Mouse (Mus musculus): Measurements from ENCODE around the gene S100a13. TPM values are rescaled to one million over a fixed set of nuclear protein-coding genes. Genes with fewer than 3 reads are reported as not detected.

Gene S100a13
- polyA plus RNA-seq (2014; fragmentation: Illumina TruSeq; extraction: RNeasy Lipid Tissue Mini Kit (QIAGEN cat#74804); ENCODE audit: insufficient read depth, low read depth, low replicate concordance), result 199 TPM

DNA sequence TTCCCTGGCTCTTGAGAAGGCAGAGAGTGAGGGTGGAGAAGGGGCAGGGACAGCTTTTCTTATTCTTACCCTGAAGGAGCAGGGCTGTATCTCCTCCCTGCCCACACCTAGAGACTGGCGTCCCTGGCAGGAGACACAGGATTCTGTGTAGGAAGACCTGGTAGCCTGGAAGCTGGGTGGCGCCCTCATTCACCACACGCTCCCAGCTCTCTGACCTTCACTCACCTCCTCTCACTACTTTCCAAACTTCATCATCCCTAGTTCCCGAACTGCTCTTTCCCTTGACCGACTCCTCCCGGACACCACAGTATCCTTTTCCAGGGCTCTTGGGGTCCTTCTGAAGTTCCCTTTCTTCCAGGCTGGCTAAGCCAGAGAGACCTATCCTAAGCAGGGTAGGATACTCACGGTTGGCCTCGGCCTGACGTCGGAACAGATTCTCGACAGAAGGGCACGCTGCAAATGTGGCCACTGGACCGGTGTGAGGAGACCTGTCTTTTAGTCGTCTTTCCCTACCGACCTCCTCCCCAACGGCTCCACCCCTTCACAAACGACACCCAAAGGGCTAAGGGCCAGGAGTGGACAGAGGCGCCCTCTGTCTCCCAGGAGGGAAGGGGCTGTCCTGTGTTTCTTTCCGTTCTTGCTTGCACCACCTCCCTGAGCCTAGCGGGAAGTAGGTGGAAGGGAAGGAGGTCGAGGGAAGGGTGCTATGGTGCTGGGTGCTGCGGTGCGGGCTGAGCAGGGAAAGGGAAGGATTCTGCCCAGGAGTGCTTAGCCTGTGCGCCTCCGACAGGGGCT lies at the start of gene S100a13, which contains the start of gene S100a1:
Gene S100a13, plus strand, starts transcription at position 640 of the 795 bp plus-strand sequence.
Gene S100a1, minus strand, starts transcription at position 597 of the 795 bp plus-strand sequence.

DNA sequence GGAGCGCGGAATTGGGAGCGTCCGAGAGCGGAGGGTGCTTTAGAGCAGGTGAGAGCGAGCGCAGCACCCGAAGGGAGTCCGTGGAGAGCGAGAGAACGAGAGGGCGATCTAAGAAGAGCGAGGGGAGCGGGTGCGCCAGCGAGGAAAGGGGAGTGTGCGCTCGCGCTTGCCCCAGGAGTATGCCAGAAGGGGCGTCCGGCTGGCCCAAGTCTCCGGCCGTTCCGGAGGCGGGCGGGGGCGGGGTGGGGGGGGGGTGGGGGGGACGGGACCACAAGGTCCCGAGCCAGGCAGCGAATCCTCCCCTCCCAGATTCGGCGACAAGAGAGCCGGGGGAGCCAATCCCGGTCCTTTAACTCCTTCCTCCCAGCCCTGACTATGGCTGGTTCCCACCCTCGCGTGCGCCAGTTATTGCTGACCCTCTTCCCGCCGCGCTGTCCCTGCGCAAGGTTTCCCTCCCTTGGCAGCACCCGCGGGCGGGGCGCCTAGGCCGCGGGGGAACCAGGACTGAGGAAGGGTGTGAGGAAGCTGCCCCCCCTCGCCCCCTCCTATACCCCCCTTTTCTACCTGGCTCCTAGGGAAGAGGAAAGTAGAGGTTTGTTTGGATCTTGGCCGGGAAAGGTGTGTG lies 48.4 kb upstream of the S100a13 start, which contains the start of gene Npr1:
Gene Npr1, minus strand, starts transcription at position 181 of the 625 bp plus-strand sequence.

DNA sequence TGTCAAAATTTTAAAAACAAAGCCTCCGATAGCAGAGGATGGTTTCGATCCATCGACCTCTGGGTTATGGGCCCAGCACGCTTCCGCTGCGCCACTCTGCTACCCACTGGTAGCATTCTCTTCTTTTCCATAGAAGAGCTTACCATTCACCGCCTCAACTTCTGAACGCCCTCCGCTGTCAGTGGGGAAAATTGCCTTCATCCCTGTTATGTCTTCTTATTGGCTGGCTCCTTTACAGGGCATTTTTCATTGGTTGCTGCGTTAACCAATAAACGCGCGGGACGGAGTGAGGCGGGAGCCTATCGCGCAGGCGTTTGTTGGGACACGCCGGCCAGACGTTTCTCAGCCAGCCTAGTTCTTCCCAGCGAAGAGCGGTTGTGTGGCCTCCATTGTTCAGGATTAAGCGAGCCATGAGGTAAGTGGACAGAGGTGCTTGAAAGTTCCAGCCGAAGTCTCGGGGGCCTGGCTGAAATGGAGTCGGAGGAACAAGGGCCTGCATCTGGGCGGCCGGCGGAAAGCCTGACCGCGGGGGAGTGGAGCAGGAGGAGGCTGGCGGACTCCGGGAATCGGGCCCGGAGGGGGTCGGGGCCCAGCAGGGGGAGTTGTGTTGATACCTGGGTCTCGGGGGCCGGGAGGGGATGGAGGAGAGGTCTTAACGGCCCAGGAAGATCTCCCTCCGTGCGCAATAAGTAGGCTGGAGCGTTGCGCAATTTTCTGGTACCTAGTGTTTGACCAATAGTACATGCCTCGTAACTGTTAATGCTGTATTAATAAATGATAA lies 38.2 kb upstream of the S100a13 start, which contains the start of gene Ilf2:
Gene Ilf2, plus strand, starts transcription at position 296 of the 781 bp plus-strand sequence.

DNA sequence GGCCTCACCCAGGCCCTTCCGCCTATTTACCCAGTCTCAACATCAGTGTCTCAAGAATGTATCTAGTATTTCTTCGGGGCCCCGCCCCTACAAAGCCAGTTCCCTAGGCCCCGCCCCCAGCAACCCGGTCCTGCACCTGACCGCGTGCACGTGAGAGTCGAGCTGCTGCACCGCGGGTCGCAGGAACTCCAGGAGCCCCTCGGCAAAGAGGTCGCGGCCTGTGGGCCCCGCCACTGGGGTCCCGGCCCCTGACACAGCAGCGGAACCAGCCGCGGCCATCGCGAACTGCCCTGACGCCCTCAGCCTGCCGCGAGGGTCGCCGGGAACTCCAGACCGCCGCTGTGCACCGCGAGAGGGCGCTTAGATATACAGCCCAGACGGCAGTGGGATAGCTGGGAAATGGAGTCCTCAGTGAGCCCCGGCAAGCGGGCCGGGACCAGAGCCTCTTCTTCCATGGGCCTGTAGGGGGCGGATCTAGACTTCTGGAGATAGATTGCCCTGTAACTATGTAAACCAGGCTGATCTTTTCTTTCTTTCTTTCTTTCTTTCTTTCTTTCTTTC lies 23.5 kb upstream of the S100a13 start, which contains the start of gene Snapin:
Gene Snapin, minus strand, starts transcription at position 338 of the 561 bp plus-strand sequence.

DNA sequence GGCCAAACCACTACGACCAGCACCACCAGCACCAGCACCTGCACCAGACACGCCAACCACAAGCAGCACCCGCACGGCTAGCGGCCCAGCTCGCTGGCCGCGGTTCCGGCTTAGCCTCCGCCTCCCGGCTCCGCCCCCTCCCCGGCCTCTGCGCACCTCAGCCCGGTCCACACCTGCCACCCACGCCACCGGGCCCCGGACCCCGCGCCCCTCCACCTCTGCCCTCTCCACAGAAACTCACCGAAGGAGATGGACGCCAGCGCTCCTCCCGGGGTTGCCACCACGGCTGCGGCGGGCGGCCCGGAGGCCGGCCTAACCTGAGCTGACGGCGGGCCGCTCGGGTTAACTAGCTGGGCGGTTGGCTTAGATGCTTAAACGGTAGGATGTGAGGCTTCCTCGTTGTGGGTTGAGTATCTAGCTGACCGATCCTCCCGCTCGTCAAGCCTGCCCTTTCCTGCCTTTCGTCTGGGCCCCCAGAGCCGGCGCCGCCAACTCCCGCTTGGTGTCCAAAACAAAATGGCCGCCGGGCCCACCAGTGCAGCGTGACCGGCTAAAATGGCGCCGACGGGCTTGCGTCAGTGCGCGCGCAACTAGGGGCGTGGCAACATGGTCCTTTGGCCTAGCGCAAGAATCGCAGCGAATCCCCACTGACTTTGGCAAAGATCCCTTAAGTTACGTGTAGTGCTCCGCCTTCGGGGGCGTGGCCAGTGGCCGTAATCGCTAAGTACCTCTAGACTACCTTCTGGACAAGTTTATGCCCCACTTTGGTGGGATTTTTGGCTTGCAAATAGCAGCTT lies 5.1 kb upstream of the S100a13 start, which contains the start of gene Chtop:
Gene Chtop, minus strand, starts transcription at position 549 of the 797 bp plus-strand sequence.

DNA sequence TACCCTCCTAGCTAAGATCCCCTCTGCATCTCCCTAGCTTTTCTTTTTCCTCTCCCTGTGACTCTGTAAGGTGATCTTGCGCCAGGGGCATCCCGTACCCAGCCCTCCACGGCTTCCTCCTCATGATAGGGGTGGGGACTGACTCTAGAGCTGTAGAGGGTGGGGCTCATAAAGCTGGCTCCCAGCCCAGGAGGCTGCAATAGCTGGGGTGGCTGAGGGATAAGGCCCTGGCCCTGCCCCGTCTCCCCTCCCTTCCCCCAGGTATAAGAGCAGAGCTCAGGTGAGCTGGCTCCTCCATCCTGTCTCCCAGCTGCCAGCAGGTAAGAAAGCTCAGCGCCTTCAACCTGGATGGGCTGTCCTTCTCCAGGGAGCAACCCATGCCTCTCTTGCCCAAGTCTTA lies 12.3 kb downstream of the S100a13 start, which contains the start of gene S100a14:
Gene S100a14, plus strand, starts transcription at position 277 of the 400 bp plus-strand sequence.

DNA sequence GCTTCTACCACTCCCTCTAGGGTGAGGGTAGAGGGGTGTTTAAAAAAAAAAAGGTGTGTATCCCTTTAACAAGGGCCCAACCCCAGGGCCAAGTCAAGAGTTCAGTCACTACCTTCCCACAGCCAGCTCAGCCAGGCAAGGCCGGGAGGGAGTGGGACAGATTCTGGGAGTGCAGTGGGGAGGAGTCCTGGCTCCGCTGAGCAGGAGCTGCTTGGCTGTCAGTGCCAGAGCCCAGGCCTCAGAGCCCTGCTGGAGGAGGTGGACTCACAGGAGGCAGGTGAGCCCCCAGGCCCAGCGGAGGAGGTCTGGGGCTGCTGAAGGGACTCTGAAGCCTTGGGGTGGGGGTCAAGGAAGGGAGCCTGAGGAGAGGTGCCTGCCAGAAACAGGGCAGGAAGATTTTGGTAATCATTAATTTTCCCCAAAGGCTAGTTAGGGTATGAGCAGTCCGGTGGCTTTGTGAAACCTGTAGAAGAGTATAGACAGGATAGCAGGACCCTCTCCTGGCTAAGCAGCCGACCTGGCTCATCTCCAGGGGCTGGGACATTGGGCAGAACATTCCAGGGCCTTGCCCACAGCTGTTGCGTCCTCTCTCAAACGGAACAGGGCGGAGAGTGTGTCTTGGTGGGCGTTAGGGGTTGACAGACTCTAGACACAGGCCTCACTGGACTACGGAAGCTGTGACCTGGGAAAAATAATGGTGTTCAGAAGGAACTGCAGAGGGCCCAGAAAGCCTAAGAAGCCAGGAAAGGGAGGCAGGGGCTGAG lies 23.1 kb downstream of the S100a13 start, which contains the start of gene S100a16:
Gene S100a16, plus strand, starts transcription at position 114 of the 764 bp plus-strand sequence.

DNA sequence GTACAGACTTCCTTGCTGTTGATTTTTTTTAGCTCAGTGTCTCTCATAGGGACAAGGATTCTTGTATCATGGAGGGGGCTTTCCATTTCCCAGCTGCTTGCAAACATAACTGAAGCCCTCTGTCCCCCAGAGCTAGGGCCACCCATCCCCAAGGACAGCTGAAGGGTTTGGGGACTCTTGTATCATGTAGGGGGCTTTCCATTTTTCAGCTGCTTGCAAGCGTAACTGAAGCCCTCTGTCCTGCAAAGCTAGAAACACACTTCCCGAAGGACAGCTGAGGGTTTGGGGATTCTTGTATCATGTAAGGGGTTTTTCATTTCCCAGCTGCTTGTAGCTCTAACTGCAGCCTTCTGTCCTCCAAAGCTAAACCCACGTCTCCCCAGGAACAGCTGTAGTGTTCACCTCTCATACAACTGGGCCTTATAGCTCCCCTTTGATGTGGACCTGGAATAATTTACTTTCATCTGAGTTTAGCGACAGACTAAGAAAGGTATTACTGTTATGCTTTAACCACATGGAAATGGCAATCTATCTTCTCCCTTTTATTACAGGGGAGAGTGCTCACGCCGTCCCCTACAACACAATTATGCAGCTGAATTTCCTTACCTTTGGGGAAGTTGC lies 45.9 kb downstream of the S100a13 start, which contains the start of gene S100a3:
Gene S100a3, plus strand, starts transcription at position 571 of the 621 bp plus-strand sequence.

Other genes with a start within 250 kb of the S100a13 start
- gene Dennd4b, start 249.2 kb upstream of the S100a13 start, polyA plus RNA-seq (2014; fragmentation: Illumina TruSeq; extraction: RNeasy Lipid Tissue Mini Kit (QIAGEN cat#74804); ENCODE audit: insufficient read depth, low read depth, low replicate concordance), result 5.8 TPM
- gene Gatad2b, start 221.3 kb upstream of the S100a13 start, polyA plus RNA-seq (2014; fragmentation: Illumina TruSeq; extraction: RNeasy Lipid Tissue Mini Kit (QIAGEN cat#74804); ENCODE audit: insufficient read depth, low read depth, low replicate concordance), result 7.2 TPM
- 10.0 TPM for gene Slc27a3, start 124.5 kb upstream of the S100a13 start, polyA plus RNA-seq (2014; fragmentation: Illumina TruSeq; extraction: RNeasy Lipid Tissue Mini Kit (QIAGEN cat#74804); ENCODE audit: insufficient read depth, low read depth, low replicate concordance)
- 13.3 TPM for gene Ints3, start 80.8 kb upstream of the S100a13 start, polyA plus RNA-seq (2014; fragmentation: Illumina TruSeq; extraction: RNeasy Lipid Tissue Mini Kit (QIAGEN cat#74804); ENCODE audit: insufficient read depth, low read depth, low replicate concordance)
- gene Npr1, start 48.6 kb upstream of the S100a13 start, polyA plus RNA-seq (2014; fragmentation: Illumina TruSeq; extraction: RNeasy Lipid Tissue Mini Kit (QIAGEN cat#74804); ENCODE audit: insufficient read depth, low read depth, low replicate concordance), result 45.6 TPM
- 48.9 TPM for gene Ilf2, start 38.3 kb upstream of the S100a13 start, polyA plus RNA-seq (2014; fragmentation: Illumina TruSeq; extraction: RNeasy Lipid Tissue Mini Kit (QIAGEN cat#74804); ENCODE audit: insufficient read depth, low read depth, low replicate concordance)
- 47.6 TPM for gene Snapin, start 23.4 kb upstream of the S100a13 start, polyA plus RNA-seq (2014; fragmentation: Illumina TruSeq; extraction: RNeasy Lipid Tissue Mini Kit (QIAGEN cat#74804); ENCODE audit: insufficient read depth, low read depth, low replicate concordance)
- gene Chtop, start 4.9 kb upstream of the S100a13 start, polyA plus RNA-seq (2014; fragmentation: Illumina TruSeq; extraction: RNeasy Lipid Tissue Mini Kit (QIAGEN cat#74804); ENCODE audit: insufficient read depth, low read depth, low replicate concordance), result 88.2 TPM
- 381 TPM for gene S100a1, start within 50 bp of the S100a13 start, polyA plus RNA-seq (2014; fragmentation: Illumina TruSeq; extraction: RNeasy Lipid Tissue Mini Kit (QIAGEN cat#74804); ENCODE audit: insufficient read depth, low read depth, low replicate concordance)
- 25.7 TPM for gene S100a14, start 12.4 kb downstream of the S100a13 start, polyA plus RNA-seq (2014; fragmentation: Illumina TruSeq; extraction: RNeasy Lipid Tissue Mini Kit (QIAGEN cat#74804); ENCODE audit: insufficient read depth, low read depth, low replicate concordance)
- 329 TPM for gene S100a16, start 22.8 kb downstream of the S100a13 start, polyA plus RNA-seq (2014; fragmentation: Illumina TruSeq; extraction: RNeasy Lipid Tissue Mini Kit (QIAGEN cat#74804); ENCODE audit: insufficient read depth, low read depth, low replicate concordance)
- 1.1 TPM for gene S100a3, start 46.1 kb downstream of the S100a13 start, polyA plus RNA-seq (2014; fragmentation: Illumina TruSeq; extraction: RNeasy Lipid Tissue Mini Kit (QIAGEN cat#74804); ENCODE audit: insufficient read depth, low read depth, low replicate concordance)
- gene S100a2, start 75.8 kb downstream of the S100a13 start, polyA plus RNA-seq (2014; fragmentation: Illumina TruSeq; extraction: RNeasy Lipid Tissue Mini Kit (QIAGEN cat#74804); ENCODE audit: insufficient read depth, low read depth, low replicate concordance), result not detected
- gene Gm42674, start 87.5 kb downstream of the S100a13 start, polyA plus RNA-seq (2014; fragmentation: Illumina TruSeq; extraction: RNeasy Lipid Tissue Mini Kit (QIAGEN cat#74804); ENCODE audit: insufficient read depth, low read depth, low replicate concordance), result not detected
- gene S100a4, start 89.3 kb downstream of the S100a13 start, polyA plus RNA-seq (2014; fragmentation: Illumina TruSeq; extraction: RNeasy Lipid Tissue Mini Kit (QIAGEN cat#74804); ENCODE audit: insufficient read depth, low read depth, low replicate concordance), result 223 TPM
- gene S100a5, start 94.1 kb downstream of the S100a13 start, polyA plus RNA-seq (2014; fragmentation: Illumina TruSeq; extraction: RNeasy Lipid Tissue Mini Kit (QIAGEN cat#74804); ENCODE audit: insufficient read depth, low read depth, low replicate concordance), result not detected
- 962 TPM for gene S100a6, start 98.4 kb downstream of the S100a13 start, polyA plus RNA-seq (2014; fragmentation: Illumina TruSeq; extraction: RNeasy Lipid Tissue Mini Kit (QIAGEN cat#74804); ENCODE audit: insufficient read depth, low read depth, low replicate concordance)
- gene S100a7a, start 139.6 kb downstream of the S100a13 start, polyA plus RNA-seq (2014; fragmentation: Illumina TruSeq; extraction: RNeasy Lipid Tissue Mini Kit (QIAGEN cat#74804); ENCODE audit: insufficient read depth, low read depth, low replicate concordance), result 1.2 TPM
- 241 TPM for gene S100a8, start 154.5 kb downstream of the S100a13 start, polyA plus RNA-seq (2014; fragmentation: Illumina TruSeq; extraction: RNeasy Lipid Tissue Mini Kit (QIAGEN cat#74804); ENCODE audit: insufficient read depth, low read depth, low replicate concordance)
- gene S100a9, start 181.3 kb downstream of the S100a13 start, polyA plus RNA-seq (2014; fragmentation: Illumina TruSeq; extraction: RNeasy Lipid Tissue Mini Kit (QIAGEN cat#74804); ENCODE audit: insufficient read depth, low read depth, low replicate concordance), result 368 TPM
- gene Pglyrp4, start 212.5 kb downstream of the S100a13 start, polyA plus RNA-seq (2014; fragmentation: Illumina TruSeq; extraction: RNeasy Lipid Tissue Mini Kit (QIAGEN cat#74804); ENCODE audit: insufficient read depth, low read depth, low replicate concordance), result not detected